Mouse (Mus musculus) megakaryocyte, embryonic 14.5 days (primary cell): ENCODE measurements at regions not wholly inside any gene's neighbourhood (a gene's known extent, or its start where the extent isn't known, plus 50 kb on each side); places are given as distances from the start of the nearest gene placed in this dataset.

ENCODE experiments used
- FLI1 ChIP-seq: IDR thresholded peaks from 2 replicates; pipeline ENCODE4 v1.6.1; 2012; ENCODE audit warnings: low read length, inconsistent platforms, mixed read lengths
- GATA1 ChIP-seq: IDR thresholded peaks from 3 replicates; pipeline ENCODE4 v1.6.1; 2012; ENCODE audit warnings: mixed read lengths, low read length, inconsistent platforms, borderline replicate concordance

GRCm38 (mm10) chr16:83111128-83111527, 282.9 kb downstream of the Gm21833 start:
- TF ChIP-seq GATA1, result no peak
- no peak for TF ChIP-seq FLI1
